Mouse (Mus musculus) kidney, postnatal 25 days (tissue): ENCODE data around the gene Slc2a9.

Source experiments
- DNase-seq, 2 experiments: peaks; one replicate each; pipeline ENCODE4 v3.0.0; 2021; ENCODE audit warnings: mixed read lengths in 2 of 2

Slc2a9 gene

GRCm38 (mm10) chr5:38371308-38371707 is 131.6 kb downstream of the Slc2a9 start:
- no peak for DNase-seq

GRCm38 (mm10) chr5:38366650-38367470 is 136.1 kb downstream of the Slc2a9 start:
- DNase-seq = peak; percentile 49 to 62

GRCm38 (mm10) chr5:38365521-38365920 is 137.4 kb downstream of the Slc2a9 start:
- no peak for DNase-seq

- no peak for DNase-seq
Measured at GRCm38 (mm10) chr5:38364396-38364795, 138.5 kb downstream of the Slc2a9 start.

- no peak for DNase-seq
Measured at GRCm38 (mm10) chr5:38359716-38360115, 143.2 kb downstream of the Slc2a9 start.

GRCm38 (mm10) chr5:38356927-38357326 is 146.0 kb downstream of the Slc2a9 start:
- no peak for DNase-seq

- DNase-seq = no peak
Measured at GRCm38 (mm10) chr5:38350351-38350929, 152.5 kb downstream of the Slc2a9 start.

- DNase-seq = peak in 1 of 2 experiments; percentile 38
Measured at GRCm38 (mm10) chr5:38346646-38347432, 156.1 kb downstream of the Slc2a9 start.

GRCm38 (mm10) chr5:38343101-38343500 is 159.8 kb downstream of the Slc2a9 start:
- DNase-seq = no peak

- DNase-seq = no peak
Measured at GRCm38 (mm10) chr5:38334582-38334981, 168.4 kb downstream of the Slc2a9 start.

GRCm38 (mm10) chr5:38333381-38333780 is 169.6 kb downstream of the Slc2a9 start:
- no peak for DNase-seq

- no peak for DNase-seq
Measured at GRCm38 (mm10) chr5:38318966-38319786, 183.8 kb downstream of the Slc2a9 start, which contains the start of gene Drd5. Gene Drd5 (plus strand): TSS chr5:38319367.

GRCm38 (mm10) chr5:38309795-38310194 is 193.1 kb downstream of the Slc2a9 start:
- DNase-seq = no peak

- peak; percentile 72 to 86 for DNase-seq
Measured at GRCm38 (mm10) chr5:38308873-38309272, 194.1 kb downstream of the Slc2a9 start.

- DNase-seq = peak; percentile 87 to 95
Measured at GRCm38 (mm10) chr5:38307255-38308101, 195.5 kb downstream of the Slc2a9 start.

- DNase-seq = peak in 1 of 2 experiments; percentile 38
Measured at GRCm38 (mm10) chr5:38305241-38305640, 197.7 kb downstream of the Slc2a9 start.

- no peak for DNase-seq
Measured at GRCm38 (mm10) chr5:38302651-38303050, 200.3 kb downstream of the Slc2a9 start.

GRCm38 (mm10) chr5:38301761-38302411 is 201.1 kb downstream of the Slc2a9 start:
- DNase-seq = no peak
